8 mouse cellular contexts compared by ENCODE assay signal in genomic region chr1:62986267-62986666, GRCm38 (mm10).
A peak's percentile ranks its signal among the peaks of the same experiment; 100 is the strongest.
DNase-seq lines count a peak whose midpoint lies in the region; ATAC-seq lines count a peak whose summit lies in the region.

No protein-coding gene starts in this region.

- H3K4me2 ChIP-seq in forebrain, embryonic 15.5 days (replicated peaks), result no peak overlapping the region; the same call in 1 of the 2 replicates
- H3K4me2 ChIP-seq in hindbrain, embryonic 15.5 days, result peak overlapping the region; percentile 41

- no peaks in the 10 kb centered on the region for H3K36me3 ChIP-seq in forebrain, embryonic 10.5 days (replicated peaks)
- no peaks in the 10 kb centered on the region for H3K36me3 ChIP-seq in forebrain, embryonic 15.5 days
- no peaks in the 10 kb centered on the region for H3K36me3 ChIP-seq in hindbrain, embryonic 15.5 days

- H3K27me3 ChIP-seq in forebrain, embryonic 10.5 days (ENCODE audit: poor library complexity, severe bottlenecking), result peaks cover 7% of the 10 kb centered on the region; the same call in 1 of the 2 replicates
- no peaks in the 10 kb centered on the region for H3K27me3 ChIP-seq in forebrain, embryonic 15.5 days
- no peaks in the 10 kb centered on the region for H3K27me3 ChIP-seq in hindbrain, embryonic 15.5 days

- H3K27ac ChIP-seq in forebrain, embryonic 10.5 days, result no peak overlapping the region
- no peak overlapping the region for H3K27ac ChIP-seq in forebrain, embryonic 15.5 days (replicated peaks)
- no peak overlapping the region for H3K27ac ChIP-seq in hindbrain, embryonic 15.5 days (replicated peaks)

- 23% methylated on average over 7 of the region's 7 CpGs for WGBS in forebrain, embryonic 10.5 days
- WGBS in forebrain, embryonic 15.5 days, result 15% methylated on average over 7 of the region's 7 CpGs
- WGBS in hindbrain, embryonic 15.5 days, result 16% methylated on average over 7 of the region's 7 CpGs

- peak overlapping the region; percentile 25; the same call in 1 of the 2 replicates for H3K4me3 ChIP-seq in forebrain, embryonic 10.5 days
- H3K4me3 ChIP-seq in forebrain, embryonic 15.5 days, result no peak overlapping the region
- no peak overlapping the region; the same call in 1 of the 2 replicates for H3K4me3 ChIP-seq in hindbrain, embryonic 15.5 days

- DNase-seq in forebrain, embryonic 10.5 days (ENCODE audit: extremely low spot score, low spot score), result peak; percentile 43
- DNase-seq in adrenal gland, postnatal 14 days, result peak; percentile 74
- DNase-seq in fibroblast of lung, adult 2 months (ENCODE audit: low read depth), result peak; percentile 27
- peak; percentile 33 to 61 for DNase-seq in left cerebral cortex, adult 18-20 months (ENCODE audit: low spot score in 2 of 2)
- DNase-seq in lung, postnatal 36 days, result peak; percentile 80
- peak; percentile 24 to 32 for DNase-seq in right cerebral cortex, postnatal 36 days (ENCODE audit: low spot score in 2 of 2)

- H3K9me3 ChIP-seq in forebrain, embryonic 10.5 days, result no peaks in the 10 kb centered on the region
- H3K9me3 ChIP-seq in forebrain, embryonic 15.5 days, result no peaks in the 10 kb centered on the region
- no peaks in the 10 kb centered on the region for H3K9me3 ChIP-seq in hindbrain, embryonic 15.5 days

- ATAC-seq in forebrain, embryonic 15.5 days (replicated peaks), result no peak; the same call in 1 of the 2 replicates
- ATAC-seq in hindbrain, embryonic 15.5 days (ENCODE audit: low FRiP score, low read depth), result no peak

- peaks cover 8% of the 10 kb centered on the region for H3K4me1 ChIP-seq in forebrain, embryonic 10.5 days
- H3K4me1 ChIP-seq in forebrain, embryonic 15.5 days, result no peaks in the 10 kb centered on the region; the same call in 1 of the 2 replicates
- no peaks in the 10 kb centered on the region for H3K4me1 ChIP-seq in hindbrain, embryonic 15.5 days (replicated peaks)

- H3K9ac ChIP-seq in forebrain, embryonic 15.5 days (replicated peaks), result no peak overlapping the region
- no peak overlapping the region for H3K9ac ChIP-seq in hindbrain, embryonic 15.5 days

Comparison
In these comparisons a context has a peak if more than half of its experiments do, and no peak if none do; other contexts are left out.
1. DNase-seq: peak in every context shown above with its lines; median percentile 80 in lung, postnatal 36 days; 74 in adrenal gland, postnatal 14 days; 47 in left cerebral cortex, adult 18-20 months; 43 in forebrain, embryonic 10.5 days; 28 in right cerebral cortex, postnatal 36 days; 27 in fibroblast of lung, adult 2 months.